Mouse (Mus musculus): Measurements from ENCODE around the gene Eno2. TPM values are rescaled to one million over a fixed set of nuclear protein-coding genes. Genes with fewer than 3 reads are reported as not detected.

Gene Eno2
- polyA plus RNA-seq, 1 experiment from 2014 or later, result 34.6 TPM

GRCm38 (mm10) chr6:124750405-124750804 is 19.1 kb downstream of the Eno2 start:
- H3K27ac ChIP-seq (ENCODE audit: low read depth, low read length), result no peak overlapping the region
- peaks cover 41% of the 10 kb centered on the region for H3K36me3 ChIP-seq (ENCODE audit: control insufficient read depth, insufficient read depth, low read length)
- H3K4me3 ChIP-seq (ENCODE audit: low read depth, low read length), result no peak overlapping the region
- no peak overlapping the region for H3K4me2 ChIP-seq (ENCODE audit: low read length)
- peaks cover 26% of the 10 kb centered on the region for H3K4me1 ChIP-seq (ENCODE audit: control insufficient read depth, insufficient read depth, low read length)
- no peak overlapping the region for H3K9ac ChIP-seq (ENCODE audit: low read length)
- no peaks in the 10 kb centered on the region for H3K27me3 ChIP-seq (replicated peaks; ENCODE audit: control insufficient read depth, insufficient read depth, low read length)
- 87% methylated on average over 8 of the region's 8 CpGs for WGBS
- no peak for DNase-seq (ENCODE audit: low spot score)
- no peaks in the 10 kb centered on the region for H3K9me3 ChIP-seq (replicated peaks; ENCODE audit: control insufficient read depth, low read length)
- ATAC-seq, result no peak

- ATAC-seq (no peak), DNase-seq (ENCODE audit: low spot score) (no peak)
- Histone ChIP-seq H3K9ac (ENCODE audit: low read length) (peak overlapping the region; percentile 86; the same call in 1 of the 2 replicates), H3K4me1 (ENCODE audit: control insufficient read depth, insufficient read depth, low read length) (peaks cover 13% of the 10 kb centered on the region; the same call in 1 of the 2 replicates), H3K27me3 (replicated peaks; ENCODE audit: control insufficient read depth, insufficient read depth, low read length) (no peaks in the 10 kb centered on the region), H3K36me3 (ENCODE audit: control insufficient read depth, insufficient read depth, low read length) (peaks cover 67% of the 10 kb centered on the region), H3K27ac (ENCODE audit: low read depth, low read length) (no peak overlapping the region), H3K4me3 (ENCODE audit: low read depth, low read length) (0 out of 2 replicates have a peak overlapping the region, but pooled peaks have one; percentile 47), H3K4me2 (ENCODE audit: low read length) (peak overlapping the region; percentile 96), H3K9me3 (replicated peaks; ENCODE audit: control insufficient read depth, low read length) (no peaks in the 10 kb centered on the region)
- 88% methylated on average over 7 of the region's 7 CpGs for WGBS
Observed at GRCm38 (mm10) chr6:124746654-124747632, 22.5 kb downstream of the Eno2 start.

GRCm38 (mm10) chr6:124746296-124746605 is 23.2 kb downstream of the Eno2 start:
- Histone ChIP-seq H3K4me3 (ENCODE audit: low read depth, low read length) (peak overlapping the region; percentile 47), H3K9ac (ENCODE audit: low read length) (peak overlapping the region; percentile 86), H3K4me2 (ENCODE audit: low read length) (peak overlapping the region; percentile 96), H3K27me3 (replicated peaks; ENCODE audit: control insufficient read depth, insufficient read depth, low read length) (no peaks in the 10 kb centered on the region), H3K27ac (ENCODE audit: low read depth, low read length) (peak overlapping the region; percentile 89), H3K9me3 (replicated peaks; ENCODE audit: control insufficient read depth, low read length) (no peaks in the 10 kb centered on the region), H3K4me1 (ENCODE audit: control insufficient read depth, insufficient read depth, low read length) (peaks cover 16% of the 10 kb centered on the region; the same call in 1 of the 2 replicates), H3K36me3 (ENCODE audit: control insufficient read depth, insufficient read depth, low read length) (peaks cover 67% of the 10 kb centered on the region)
- 21% methylated on average over 8 of the region's 8 CpGs for WGBS
- 0 out of 2 replicates have a peak, but pooled peaks have one; percentile 10 for ATAC-seq
- no peak for DNase-seq (ENCODE audit: low spot score)

- no peaks in the 10 kb centered on the region for H3K9me3 ChIP-seq (replicated peaks; ENCODE audit: control insufficient read depth, low read length)
- ATAC-seq (peak; percentile 82), DNase-seq (ENCODE audit: low spot score) (peak; percentile 97)
- H3K4me2 ChIP-seq (ENCODE audit: low read length), result peak overlapping the region; percentile 96
- H3K4me3 ChIP-seq (ENCODE audit: low read depth, low read length), result peak overlapping the region; percentile 47
- peaks cover 16% of the 10 kb centered on the region; the same call in 1 of the 2 replicates for H3K4me1 ChIP-seq (ENCODE audit: control insufficient read depth, insufficient read depth, low read length)
- peak overlapping the region; percentile 89 for H3K27ac ChIP-seq (ENCODE audit: low read depth, low read length)
- WGBS, result 2% methylated on average over 81 of the region's 85 CpGs
- no peaks in the 10 kb centered on the region for H3K27me3 ChIP-seq (replicated peaks; ENCODE audit: control insufficient read depth, insufficient read depth, low read length)
- H3K9ac ChIP-seq (ENCODE audit: low read length), result peak overlapping the region; percentile 86
- peaks cover 67% of the 10 kb centered on the region for H3K36me3 ChIP-seq (ENCODE audit: control insufficient read depth, insufficient read depth, low read length)
Observed at GRCm38 (mm10) chr6:124745490-124746295, 23.8 kb downstream of the Eno2 start.

- peak overlapping the region; percentile 47; the same call in 1 of the 2 replicates for H3K4me3 ChIP-seq (ENCODE audit: low read depth, low read length)
- no peak for DNase-seq (ENCODE audit: low spot score)
- H3K9ac ChIP-seq (ENCODE audit: low read length), result peak overlapping the region; percentile 86
- peak overlapping the region; percentile 96 for H3K4me2 ChIP-seq (ENCODE audit: low read length)
- peak overlapping the region; percentile 89 for H3K27ac ChIP-seq (ENCODE audit: low read depth, low read length)
- H3K9me3 ChIP-seq (replicated peaks; ENCODE audit: control insufficient read depth, low read length), result no peaks in the 10 kb centered on the region
- peaks cover 19% of the 10 kb centered on the region for H3K4me1 ChIP-seq (ENCODE audit: control insufficient read depth, insufficient read depth, low read length)
- H3K36me3 ChIP-seq (ENCODE audit: control insufficient read depth, insufficient read depth, low read length), result peaks cover 64% of the 10 kb centered on the region
- no peaks in the 10 kb centered on the region for H3K27me3 ChIP-seq (replicated peaks; ENCODE audit: control insufficient read depth, insufficient read depth, low read length)
- no peak for ATAC-seq
- WGBS, result 70% methylated on average over 26 of the region's 26 CpGs
Observed at GRCm38 (mm10) chr6:124744755-124745321, 24.6 kb downstream of the Eno2 start.

GRCm38 (mm10) chr6:124743647-124744046 is 25.8 kb downstream of the Eno2 start:
- H3K27ac ChIP-seq (ENCODE audit: low read depth, low read length), result no peak overlapping the region
- no peaks in the 10 kb centered on the region for H3K9me3 ChIP-seq (replicated peaks; ENCODE audit: control insufficient read depth, low read length)
- WGBS, result 92% methylated on average over 8 of the region's 8 CpGs
- no peaks in the 10 kb centered on the region for H3K27me3 ChIP-seq (replicated peaks; ENCODE audit: control insufficient read depth, insufficient read depth, low read length)
- H3K4me1 ChIP-seq (ENCODE audit: control insufficient read depth, insufficient read depth, low read length), result peaks cover 28% of the 10 kb centered on the region
- no peak overlapping the region for H3K4me3 ChIP-seq (ENCODE audit: low read depth, low read length)
- ATAC-seq, result no peak
- H3K4me2 ChIP-seq (ENCODE audit: low read length), result no peak overlapping the region
- H3K36me3 ChIP-seq (ENCODE audit: control insufficient read depth, insufficient read depth, low read length), result peaks cover 60% of the 10 kb centered on the region
- no peak overlapping the region for H3K9ac ChIP-seq (ENCODE audit: low read length)
- no peak for DNase-seq (ENCODE audit: low spot score)

GRCm38 (mm10) chr6:124742839-124743514 is 26.5 kb downstream of the Eno2 start:
- Histone ChIP-seq H3K4me1 (ENCODE audit: control insufficient read depth, insufficient read depth, low read length) (peaks cover 28% of the 10 kb centered on the region), H3K27ac (ENCODE audit: low read depth, low read length) (no peak overlapping the region), H3K9ac (ENCODE audit: low read length) (no peak overlapping the region), H3K36me3 (ENCODE audit: control insufficient read depth, insufficient read depth, low read length) (peaks cover 53% of the 10 kb centered on the region), H3K4me3 (ENCODE audit: low read depth, low read length) (no peak overlapping the region), H3K9me3 (replicated peaks; ENCODE audit: control insufficient read depth, low read length) (no peaks in the 10 kb centered on the region), H3K4me2 (ENCODE audit: low read length) (no peak overlapping the region), H3K27me3 (replicated peaks; ENCODE audit: control insufficient read depth, insufficient read depth, low read length) (no peaks in the 10 kb centered on the region)
- 92% methylated on average over 15 of the region's 15 CpGs for WGBS
- no peak for ATAC-seq
- DNase-seq (ENCODE audit: low spot score), result no peak

GRCm38 (mm10) chr6:124741842-124742241 is 27.6 kb downstream of the Eno2 start:
- Histone ChIP-seq H3K9me3 (replicated peaks; ENCODE audit: control insufficient read depth, low read length) (no peaks in the 10 kb centered on the region), H3K4me2 (ENCODE audit: low read length) (peak overlapping the region; percentile 77), H3K9ac (ENCODE audit: low read length) (peak overlapping the region; percentile 88; the same call in 1 of the 2 replicates), H3K4me3 (ENCODE audit: low read depth, low read length) (no peak overlapping the region), H3K27ac (ENCODE audit: low read depth, low read length) (peak overlapping the region; percentile 99; the same call in 1 of the 2 replicates), H3K27me3 (replicated peaks; ENCODE audit: control insufficient read depth, insufficient read depth, low read length) (no peaks in the 10 kb centered on the region), H3K36me3 (ENCODE audit: control insufficient read depth, insufficient read depth, low read length) (peaks cover 42% of the 10 kb centered on the region), H3K4me1 (ENCODE audit: control insufficient read depth, insufficient read depth, low read length) (peaks cover 28% of the 10 kb centered on the region)
- ATAC-seq (no peak), DNase-seq (ENCODE audit: low spot score) (no peak)
- WGBS, result 63% methylated on average over 3 of the region's 3 CpGs

Measured in forebrain, embryonic 14.5 days (tissue).